Mouse (Mus musculus): ENCODE measurements around the gene Syt2.

DNA sequence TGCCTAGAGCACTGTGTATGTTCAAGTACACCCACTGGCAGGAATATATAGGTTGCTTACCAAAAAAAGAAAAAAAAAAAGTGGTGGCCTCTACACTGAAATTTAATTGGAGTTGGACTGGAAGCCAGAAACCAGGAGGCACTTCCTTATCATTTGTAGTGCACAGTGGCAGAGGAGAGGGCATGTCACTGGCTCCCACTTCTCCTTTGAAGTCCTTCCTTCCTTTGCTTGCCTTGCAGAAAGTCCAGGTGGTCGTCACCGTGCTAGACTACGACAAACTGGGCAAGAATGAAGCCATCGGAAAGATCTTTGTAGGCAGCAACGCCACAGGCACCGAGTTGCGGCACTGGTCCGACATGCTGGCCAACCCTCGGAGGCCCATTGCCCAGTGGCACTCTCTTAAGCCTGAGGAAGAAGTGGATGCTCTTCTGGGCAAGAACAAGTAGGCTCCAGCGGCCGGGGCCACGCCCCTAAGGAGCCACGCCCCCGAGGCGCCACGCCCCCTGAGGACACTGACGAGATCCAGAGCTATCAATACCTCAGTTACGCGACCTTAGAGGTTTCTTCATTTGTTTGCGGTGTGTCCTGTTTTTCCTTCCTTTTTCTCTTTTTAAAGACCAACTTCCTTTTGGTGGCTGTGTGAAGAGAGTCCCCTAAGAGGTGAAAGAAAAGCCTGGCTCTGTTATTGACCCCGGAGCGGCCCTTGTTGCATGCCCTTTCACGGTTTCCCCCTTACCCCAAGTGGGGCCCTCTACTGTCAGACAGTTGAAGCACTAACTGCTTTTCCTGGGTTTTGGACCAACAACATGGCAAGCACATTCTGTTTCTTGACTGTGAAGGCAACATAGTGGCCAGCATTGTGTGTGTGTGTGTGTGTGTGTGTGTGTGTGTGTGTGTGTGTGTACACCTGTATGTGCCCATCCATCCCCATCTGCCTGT is 101.0 kb downstream of the Syt2 start:
- TF ChIP-seq CTCF (IDR thresholded peaks at IDR 0.05; ENCODE audit: extremely low read depth, insufficient read depth, insufficient read length, insufficient replicate concordance), result no peak
- no peak for TF ChIP-seq POLR2A (IDR thresholded peaks at IDR 0.05; ENCODE audit: low read depth, low read length)

Measured in spleen, adult 2 months (tissue).